Mouse (Mus musculus) myocyte (in vitro differentiated cells): ENCODE results near the gene Eras.

Experiments used
- CEBPB ChIP-seq: IDR thresholded peaks from 2 replicates; pipeline ENCODE4 v1.6.1; 2011; ENCODE audit warnings: mild to moderate bottlenecking, moderate library complexity; ENCODE audit not compliant: poor library complexity, insufficient read depth, severe bottlenecking
- E2F4 ChIP-seq: IDR thresholded peaks from one replicate; pipeline ENCODE4 v1.6.1; 2011; ENCODE audit warnings: mild to moderate bottlenecking, control low read depth, moderate library complexity; ENCODE audit not compliant: insufficient read depth
- MAX ChIP-seq: IDR thresholded peaks from one replicate; pipeline ENCODE4 v1.6.1; 2011; ENCODE audit warnings: low read depth, mild to moderate bottlenecking, control low read depth
- MYOD1 ChIP-seq, 3 experiments: IDR thresholded peaks; one replicate each; pipeline ENCODE4 v1.6.1; 2011; ENCODE audit warnings: control low read depth in 2 of 3, low read depth in 2 of 3, mild to moderate bottlenecking in 2 of 3, moderate library complexity in 1 of 3; ENCODE audit not compliant: insufficient read length in 2 of 3, control insufficient read depth in 1 of 3
- MYOG ChIP-seq, 3 experiments: IDR thresholded peaks; one replicate each; pipeline ENCODE4 v1.6.1; 2011; ENCODE audit warnings: control low read depth in 2 of 3, low read depth in 2 of 3, mild to moderate bottlenecking in 2 of 3; ENCODE audit not compliant: insufficient read length in 2 of 3, control insufficient read depth in 1 of 3, insufficient read depth in 1 of 3
- POLR2A ChIP-seq: IDR thresholded peaks from one replicate; pipeline ENCODE4 v1.6.1; 2011; ENCODE audit warnings: low read depth, mild to moderate bottlenecking, control low read depth, moderate library complexity; ENCODE audit not compliant: insufficient read length

DNA sequence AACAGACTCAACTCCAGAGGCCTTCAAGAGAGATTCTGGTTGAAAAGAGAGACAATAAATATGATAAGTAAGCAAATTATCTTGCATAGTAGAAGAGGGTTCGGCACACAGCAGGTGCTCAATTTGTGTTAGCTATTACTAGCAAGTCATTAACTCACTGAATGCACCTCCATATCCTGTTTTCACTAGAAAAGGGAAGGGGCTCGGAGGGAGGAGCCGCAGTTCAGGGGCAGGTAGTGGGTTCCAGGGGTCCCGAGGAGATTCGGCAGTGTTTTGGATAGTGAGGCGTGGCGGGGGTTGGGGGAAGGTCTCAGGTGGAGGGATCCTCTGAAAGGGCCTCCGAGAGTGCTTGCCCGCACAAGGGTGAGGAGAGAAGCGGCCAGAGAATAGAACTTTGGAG is 1.3 kb downstream of the Eras start:
- TF ChIP-seq MYOG (IDR thresholded peaks at IDR 0.05; ENCODE audit: control insufficient read depth in 1 of 3, insufficient read depth in 1 of 3, insufficient read length in 2 of 3, low read depth in 2 of 3), result no peak
- TF ChIP-seq MYOD1 (IDR thresholded peaks at IDR 0.05; ENCODE audit: control insufficient read depth in 1 of 3, insufficient read length in 2 of 3, low read depth in 2 of 3), result no peak
- no peak for TF ChIP-seq POLR2A
- TF ChIP-seq E2F4, result no peak
- TF ChIP-seq MAX, result no peak
- no peak for TF ChIP-seq CEBPB
